Mouse (Mus musculus): Measurements from ENCODE around the gene Sardh.

GRCm38 (mm10) chr2:27179101-27179500 lies 69.0 kb downstream of the Sardh start:
- TF ChIP-seq CTCF (IDR thresholded peaks at IDR 0.05; ENCODE audit: insufficient read depth, low read depth, low read length) (no peak), POLR2A (IDR thresholded peaks at IDR 0.05; ENCODE audit: insufficient read depth, low read depth, low read length) (no peak)
